Mouse (Mus musculus) megakaryocyte, embryonic 14.5 days (primary cell): ENCODE data around the gene Ciart.

ENCODE experiments used
- FLI1 ChIP-seq: IDR thresholded peaks from 2 replicates; pipeline ENCODE4 v1.6.1; 2012; ENCODE audit warnings: low read length, inconsistent platforms, mixed read lengths
- GATA1 ChIP-seq: IDR thresholded peaks from 3 replicates; pipeline ENCODE4 v1.6.1; 2012; ENCODE audit warnings: mixed read lengths, low read length, inconsistent platforms, borderline replicate concordance

- no peak for TF ChIP-seq GATA1
- no peak for TF ChIP-seq FLI1
Observed at GRCm38 (mm10) chr3:95916760-95917159, 34.7 kb upstream of the Ciart start.
